Mouse (Mus musculus): ENCODE data around the gene C1qtnf2. TPM values are rescaled to one million over a fixed set of nuclear protein-coding genes. Genes with fewer than 3 reads are reported as not detected.

C1qtnf2 gene
- polyA plus RNA-seq, 1 experiment from 2014 or later, result 32.7 TPM

DNA sequence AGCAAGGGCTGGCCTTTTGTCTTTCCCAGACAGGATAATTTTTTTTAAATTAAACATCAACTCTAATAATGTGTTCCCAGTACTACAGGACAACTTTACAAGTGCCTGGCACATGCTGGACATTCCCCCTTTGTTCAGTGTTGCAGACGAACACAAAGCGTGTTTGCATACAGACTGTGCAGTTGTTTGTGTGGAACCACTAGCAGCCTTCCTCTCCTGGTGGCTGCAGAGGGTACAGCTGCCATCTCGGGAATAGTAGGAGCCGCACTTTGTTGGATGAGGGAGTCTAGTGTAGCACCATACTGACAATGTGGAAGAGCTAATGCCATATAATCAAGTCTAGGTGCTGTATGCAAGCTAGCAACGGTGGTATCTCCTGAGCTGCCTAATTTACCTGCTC is 57.5 kb downstream of the C1qtnf2 start:
- Histone ChIP-seq H3K9ac (ENCODE audit: low read depth, low read length) (no peak overlapping the region), H3K9me3 (ENCODE audit: control insufficient read depth, low read length) (no peaks in the 10 kb centered on the region), H3K4me1 (ENCODE audit: control insufficient read depth, insufficient read depth, low read length) (peaks cover 8% of the 10 kb centered on the region; the same call in 1 of the 2 replicates), H3K27me3 (replicated peaks; ENCODE audit: control insufficient read depth, insufficient read depth, low read length) (no peaks in the 10 kb centered on the region), H3K4me2 (ENCODE audit: low read depth, low read length) (no peak overlapping the region), H3K27ac (replicated peaks; ENCODE audit: low read depth, low read length) (no peak overlapping the region), H3K36me3 (ENCODE audit: control insufficient read depth, insufficient read depth, low read length) (peaks cover 21% of the 10 kb centered on the region; the same call in 1 of the 2 replicates), H3K4me3 (ENCODE audit: low read depth, low read length) (no peak overlapping the region)
- DNase-seq (ENCODE audit: low spot score) (no peak), ATAC-seq (ENCODE audit: low read depth) (no peak; the same call in 1 of the 2 replicates)
- 72% methylated on average over 5 of the region's 5 CpGs for WGBS

DNA sequence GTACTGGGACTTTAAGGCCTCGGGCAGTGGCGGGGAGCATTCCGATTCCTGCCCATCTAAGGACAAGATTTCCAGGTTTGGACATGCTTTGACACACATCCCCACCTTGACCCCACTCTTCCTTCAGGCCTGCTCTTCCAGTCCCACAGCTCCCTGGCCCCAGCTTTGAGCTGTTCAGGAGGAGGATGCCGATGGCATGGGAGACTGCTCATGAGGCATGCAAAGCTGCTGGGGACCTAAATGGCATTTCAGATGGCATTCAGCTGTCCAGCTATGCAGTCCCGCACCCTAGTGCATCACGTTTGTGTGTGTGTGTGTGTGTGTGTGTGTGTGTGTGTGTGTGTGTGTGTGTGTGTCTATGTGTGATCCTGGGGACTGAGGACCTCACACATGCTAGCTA is 63.0 kb downstream of the C1qtnf2 start:
- WGBS, result 71% methylated on average over 6 of the region's 6 CpGs

DNA sequence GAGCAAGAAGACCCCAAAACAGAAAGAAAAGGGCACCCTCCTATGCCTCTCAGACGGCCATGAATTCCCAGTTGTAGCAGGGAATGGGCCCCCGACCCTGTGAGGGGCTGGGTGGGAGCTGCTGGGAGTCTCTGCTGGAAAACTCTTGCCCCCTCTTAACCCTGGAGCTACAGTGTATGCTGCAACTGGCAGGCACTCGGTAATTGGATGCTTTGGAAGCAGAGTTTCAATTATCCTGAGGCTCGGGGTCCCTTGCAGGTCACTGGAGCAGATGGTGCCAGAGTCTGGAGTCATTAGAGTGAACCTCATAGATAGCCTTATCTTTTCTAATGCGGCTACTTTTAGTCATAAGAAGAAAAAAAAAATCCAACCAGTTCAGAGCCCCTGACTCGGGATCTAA is 65.8 kb downstream of the C1qtnf2 start:
- Histone ChIP-seq H3K4me1 (ENCODE audit: control insufficient read depth, insufficient read depth, low read length) (peaks cover 4% of the 10 kb centered on the region), H3K9me3 (ENCODE audit: control insufficient read depth, low read length) (no peaks in the 10 kb centered on the region), H3K4me3 (ENCODE audit: low read depth, low read length) (no peak overlapping the region), H3K36me3 (ENCODE audit: control insufficient read depth, insufficient read depth, low read length) (peaks cover 13% of the 10 kb centered on the region; the same call in 1 of the 2 replicates), H3K4me2 (ENCODE audit: low read depth, low read length) (no peak overlapping the region), H3K27me3 (replicated peaks; ENCODE audit: control insufficient read depth, insufficient read depth, low read length) (no peaks in the 10 kb centered on the region), H3K27ac (replicated peaks; ENCODE audit: low read depth, low read length) (no peak overlapping the region), H3K9ac (ENCODE audit: low read depth, low read length) (no peak overlapping the region)
- peak; percentile 85 for ATAC-seq (ENCODE audit: low read depth)
- WGBS, result 15% methylated on average over 6 of the region's 6 CpGs
- DNase-seq (ENCODE audit: low spot score), result peak; percentile 73

More for the DNA sequence above, 63.0 kb downstream of the C1qtnf2 start:
- Histone ChIP-seq H3K4me2 (ENCODE audit: low read depth, low read length) (no peak overlapping the region), H3K27me3 (replicated peaks; ENCODE audit: control insufficient read depth, insufficient read depth, low read length) (no peaks in the 10 kb centered on the region), H3K4me1 (ENCODE audit: control insufficient read depth, insufficient read depth, low read length) (peaks cover 4% of the 10 kb centered on the region), H3K4me3 (ENCODE audit: low read depth, low read length) (no peak overlapping the region), H3K27ac (replicated peaks; ENCODE audit: low read depth, low read length) (no peak overlapping the region), H3K9me3 (ENCODE audit: control insufficient read depth, low read length) (no peaks in the 10 kb centered on the region), H3K36me3 (ENCODE audit: control insufficient read depth, insufficient read depth, low read length) (peaks cover 21% of the 10 kb centered on the region; the same call in 1 of the 2 replicates), H3K9ac (ENCODE audit: low read depth, low read length) (no peak overlapping the region)
- DNase-seq (ENCODE audit: low spot score), result no peak
- ATAC-seq (ENCODE audit: low read depth), result no peak

Other genes starting within 250 kb of the C1qtnf2 start
- 71.3 and 83.2 TPM in 2 replicates for gene Pttg1, start 48.0 kb upstream of the C1qtnf2 start, polyA plus RNA-seq (2014; fragmentation: Nextera tagmentation; extraction: Ambion mirVana)
- gene Slu7, start 40.5 kb upstream of the C1qtnf2 start, polyA plus RNA-seq (2014; fragmentation: Nextera tagmentation; extraction: Ambion mirVana), result 46.2 and 54.1 TPM in 2 replicates
- 8.1 and 9.0 TPM in 2 replicates for gene Ccnjl, start 54.5 kb downstream of the C1qtnf2 start, polyA plus RNA-seq (2014; fragmentation: Nextera tagmentation; extraction: Ambion mirVana)
- gene 4933415A04Rik, start 112.8 kb downstream of the C1qtnf2 start, polyA plus RNA-seq (2014; fragmentation: Nextera tagmentation; extraction: Ambion mirVana), result 1.6 and 2.2 TPM in 2 replicates
- not detected in 2 replicates for gene Fabp6, start 127.3 kb downstream of the C1qtnf2 start, polyA plus RNA-seq (2014; fragmentation: Nextera tagmentation; extraction: Ambion mirVana)
- gene Pwwp2a, start 207.7 kb downstream of the C1qtnf2 start, polyA plus RNA-seq (2014; fragmentation: Nextera tagmentation; extraction: Ambion mirVana), result 28.3 and 31.1 TPM in 2 replicates

All from embryonic facial prominence, embryonic 14.5 days (tissue).